Mouse (Mus musculus) layer of hippocampus, postnatal 25 days (tissue): ENCODE measurements around the gene Galntl6. TPM values are rescaled to one million over a fixed set of nuclear protein-coding genes. Genes with fewer than 3 reads are reported as not detected.

Experiments
- DNase-seq, 2 experiments: peaks; one replicate each; pipeline ENCODE4 v3.0.0; 2022; ENCODE audit warnings: mixed read lengths in 2 of 2, low spot score in 1 of 2; ENCODE audit errors: extremely low spot score in 1 of 2
- total RNA-seq, 2 experiments: library from RNA; stranded (reverse); gene quantifications; 2 replicates each; pipeline ENCODE4 v1.2.3; 2021

Gene Galntl6
- 10 to 100 TPM; 48.7 to 57.2 TPM for total RNA-seq

DNA sequence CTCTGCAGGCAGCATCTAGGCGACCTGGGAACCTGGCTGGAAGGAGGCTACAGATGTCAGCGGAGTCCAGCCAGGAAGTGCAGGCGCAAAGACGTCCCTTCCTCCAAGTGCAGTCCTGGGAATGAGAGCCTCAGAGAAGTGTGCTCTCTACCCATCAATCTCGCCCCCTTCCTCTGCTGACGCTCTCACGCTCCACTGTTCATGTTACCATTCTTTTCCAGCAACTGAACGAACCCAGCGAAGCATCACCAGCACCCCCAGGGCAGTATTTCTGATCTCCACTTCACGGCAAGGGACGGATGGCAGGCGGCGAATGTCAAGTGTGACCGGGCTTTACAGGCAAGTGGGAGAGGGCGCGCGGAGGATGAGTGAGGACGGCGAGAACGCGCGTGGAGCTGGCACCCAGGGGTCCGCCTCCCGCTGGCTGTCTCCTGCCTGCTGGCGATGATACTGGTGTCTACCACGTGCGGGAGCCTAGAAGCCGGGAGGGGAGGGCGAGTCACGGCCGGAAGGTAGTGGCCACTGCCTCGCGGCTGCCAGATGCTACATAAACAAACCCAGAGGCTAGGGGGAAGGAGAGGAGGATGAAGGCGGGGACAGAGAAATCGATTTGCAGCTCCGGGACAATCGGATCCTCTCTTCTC, at the start of gene Galntl6:
Gene Galntl6, minus strand, starts transcription at position 445 of the 644 bp plus-strand sequence.
- DNase-seq, result peak; percentile 49 to 66

DNA sequence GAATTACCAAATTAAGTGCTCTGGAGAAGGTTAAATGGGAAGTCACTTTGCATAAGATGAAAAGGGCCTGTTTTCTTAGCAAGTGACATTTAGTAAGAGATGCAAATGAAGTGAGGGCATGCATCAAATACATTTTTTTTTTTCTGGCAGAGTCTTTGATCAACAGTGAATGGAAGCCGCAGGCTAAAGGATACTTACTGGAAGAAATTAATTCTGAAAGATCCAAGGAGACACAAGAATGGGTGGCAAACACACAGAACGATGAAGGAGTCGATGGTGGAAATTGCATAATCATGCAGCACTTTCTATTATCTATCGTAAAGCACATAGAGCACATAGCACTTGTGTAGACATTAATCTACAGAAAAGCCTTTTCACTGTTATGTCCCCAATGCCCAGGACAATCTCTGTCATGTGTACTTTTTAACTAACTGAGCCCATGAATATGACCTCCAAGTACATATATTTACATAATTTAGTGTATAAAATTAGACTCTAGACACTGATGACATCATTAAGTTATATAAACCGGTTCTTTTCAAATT, 44.8 kb upstream of the Galntl6 start:
- DNase-seq, result no peak

DNA sequence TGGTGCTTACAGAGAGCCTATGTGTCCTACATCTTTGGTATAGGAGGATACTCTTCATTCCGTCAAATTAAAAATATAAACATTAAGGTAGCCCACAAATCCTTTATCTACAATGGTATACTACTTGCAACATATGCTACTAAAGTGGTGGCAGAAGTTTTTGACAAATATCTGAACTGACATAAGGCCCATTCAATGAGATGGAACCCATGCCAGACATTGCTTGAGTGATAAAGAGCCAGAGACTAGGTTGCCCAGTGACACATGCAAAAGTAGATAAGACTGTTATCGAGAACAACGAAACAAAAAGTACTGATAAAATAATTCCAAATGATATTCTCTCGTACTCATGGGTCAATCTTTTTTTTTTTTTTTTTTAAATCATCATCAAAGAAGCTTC, 31.3 kb upstream of the Galntl6 start:
- no peak for DNase-seq

DNA sequence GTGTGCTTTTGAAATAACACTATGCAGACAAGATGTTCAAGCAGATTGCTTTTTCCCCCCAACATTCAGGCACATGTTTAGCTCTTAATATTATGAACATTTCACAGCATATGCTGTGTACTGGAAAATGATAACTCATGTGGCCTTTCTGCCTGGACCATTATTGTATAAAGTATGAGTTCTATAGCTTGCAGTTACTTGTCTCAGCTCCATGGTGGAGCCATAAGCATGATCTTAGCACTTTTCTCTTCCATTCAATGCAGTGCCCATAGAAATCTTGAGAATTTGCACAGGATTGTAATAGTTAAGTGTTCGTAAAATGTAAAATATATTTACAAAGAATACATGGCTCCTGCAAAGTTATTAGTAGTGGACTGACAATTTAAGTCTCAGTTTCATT, 18.6 kb upstream of the Galntl6 start:
- no peak for DNase-seq

DNA sequence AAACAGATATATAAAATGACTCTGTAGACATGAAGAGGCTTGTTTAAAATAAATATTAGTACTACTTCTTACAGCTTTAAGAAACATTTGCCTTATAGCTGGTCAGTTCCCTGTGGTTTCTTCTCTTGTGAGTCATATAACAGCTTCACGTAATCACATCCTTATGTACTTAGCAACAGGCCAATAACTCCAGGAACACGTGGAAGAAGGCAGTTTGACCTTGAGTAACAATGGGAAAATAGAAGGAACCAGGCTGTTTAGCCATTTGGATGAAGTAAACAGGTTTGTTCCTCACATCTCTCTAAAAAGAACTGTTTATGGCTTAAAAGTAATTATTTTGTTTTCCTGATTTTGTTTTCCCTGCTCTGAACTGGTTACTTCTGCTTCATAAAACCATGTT, 2.7 kb upstream of the Galntl6 start:
- no peak for DNase-seq

DNA sequence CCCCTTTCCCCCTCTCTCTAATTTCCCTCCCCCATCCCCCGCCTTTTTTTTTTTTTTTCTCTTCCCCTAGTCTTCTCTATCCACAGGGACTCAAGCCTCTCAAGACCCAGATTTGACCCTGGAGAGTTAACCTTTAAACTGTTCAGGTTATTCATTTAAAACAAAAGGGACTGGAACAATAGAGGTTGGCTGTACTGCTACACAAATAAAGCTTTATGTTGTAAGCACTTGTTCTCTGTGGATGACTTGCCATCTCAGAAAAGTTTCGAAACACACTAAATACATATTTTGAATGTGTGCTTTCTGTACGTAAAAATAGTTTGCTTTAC, 1.2 kb upstream of the Galntl6 start:
- no peak for DNase-seq

DNA sequence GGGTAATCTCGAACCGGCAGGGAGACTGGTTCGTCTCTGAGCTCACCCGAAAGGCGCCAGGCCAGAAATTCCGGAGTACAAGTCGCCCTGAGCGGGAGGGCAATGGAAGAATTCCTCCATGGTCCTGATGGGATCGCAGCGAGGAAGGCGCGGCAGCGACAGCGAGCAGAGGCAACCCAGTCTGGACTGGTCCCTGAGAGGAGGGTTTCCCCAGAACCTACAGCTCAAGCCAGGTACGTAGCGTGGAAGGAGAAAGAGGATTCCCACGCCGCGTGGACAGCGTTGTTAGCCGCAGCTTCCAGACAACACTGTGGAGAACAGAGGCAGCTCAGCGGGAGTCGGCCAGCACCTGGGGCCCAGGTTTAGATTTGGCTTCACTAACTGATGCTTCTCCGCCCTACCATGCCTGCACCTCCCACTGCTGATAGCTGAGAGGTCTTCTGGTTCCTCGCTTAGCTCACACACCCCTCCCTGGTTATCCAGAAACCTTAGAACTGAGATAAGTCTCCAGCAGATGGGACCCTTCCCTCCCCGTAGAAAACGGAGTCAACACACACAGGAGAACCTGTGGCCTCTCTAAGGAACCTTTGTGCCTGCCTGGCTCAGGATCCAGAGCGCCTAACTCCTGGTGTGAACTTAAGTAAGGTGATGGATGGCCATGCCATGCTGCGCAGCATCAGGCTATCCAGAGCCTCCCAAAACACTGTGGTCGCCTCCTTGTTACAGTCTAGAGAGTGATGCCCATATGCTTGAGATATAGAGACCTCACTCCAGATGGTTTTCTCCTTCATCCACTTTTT, 600 bp upstream of the Galntl6 start:
- peak; percentile 34 to 57 for DNase-seq

DNA sequence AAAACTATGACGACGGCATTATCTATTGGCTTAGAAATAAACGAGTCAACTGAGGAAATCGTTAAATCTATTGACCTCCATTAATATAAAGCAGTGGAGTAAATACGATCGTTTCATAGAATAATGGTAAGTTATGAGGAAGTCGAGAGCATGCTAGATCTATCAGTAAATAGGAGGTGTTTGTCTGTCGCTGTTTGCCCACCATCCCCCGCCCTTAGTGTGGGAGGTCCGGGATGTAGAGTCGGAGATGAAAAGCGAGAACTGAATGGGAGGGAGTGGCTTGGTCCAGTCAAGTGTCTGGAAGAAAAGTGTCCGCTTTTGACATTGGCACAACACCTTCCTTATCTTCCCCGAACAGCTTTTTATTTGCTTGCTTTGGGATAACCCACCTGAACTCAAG, 763 bp downstream of the Galntl6 start, which contains the start of gene BC030500:
Gene BC030500, plus strand, starts transcription at position 79 of the 400 bp plus-strand sequence.
- no peak for DNase-seq

DNA sequence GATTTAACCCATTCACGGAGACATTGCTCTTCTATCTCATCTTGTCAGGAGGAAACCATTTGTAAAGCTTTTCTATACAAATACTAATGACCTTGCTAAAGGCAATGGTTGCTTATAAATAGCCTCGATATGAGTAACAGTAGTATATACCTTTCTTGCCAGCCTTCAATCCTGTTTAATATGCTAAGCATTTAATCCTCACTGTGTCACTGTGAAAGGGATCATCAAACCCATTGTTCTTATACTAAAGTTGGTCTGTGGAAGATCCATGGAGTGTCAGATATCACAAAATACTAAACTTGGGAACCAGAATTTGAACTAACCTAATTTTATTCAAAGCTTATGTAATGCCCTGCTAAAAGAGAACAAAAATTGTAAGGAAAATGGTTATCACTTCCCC, 8.0 kb downstream of the Galntl6 start:
- DNase-seq, result no peak

DNA sequence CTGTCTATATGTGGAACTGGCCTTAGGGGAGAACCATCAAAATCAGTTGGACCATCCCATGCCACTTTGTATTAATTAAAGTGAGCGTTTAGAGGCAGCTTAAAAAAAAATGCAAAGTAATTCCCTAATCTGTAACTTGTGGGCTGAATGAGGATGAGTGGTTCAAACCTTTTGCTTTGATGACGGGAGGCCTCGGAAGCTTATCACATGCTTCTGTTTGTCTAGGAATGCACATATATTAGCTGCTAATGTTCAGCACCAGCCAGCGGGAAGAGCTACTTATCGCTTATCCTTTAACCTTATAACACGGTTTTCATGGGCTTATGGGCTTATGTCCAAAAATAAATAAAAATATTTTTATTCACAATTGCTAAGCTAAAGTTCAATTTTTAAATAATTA, 16.5 kb downstream of the Galntl6 start:
- DNase-seq, result no peak

DNA sequence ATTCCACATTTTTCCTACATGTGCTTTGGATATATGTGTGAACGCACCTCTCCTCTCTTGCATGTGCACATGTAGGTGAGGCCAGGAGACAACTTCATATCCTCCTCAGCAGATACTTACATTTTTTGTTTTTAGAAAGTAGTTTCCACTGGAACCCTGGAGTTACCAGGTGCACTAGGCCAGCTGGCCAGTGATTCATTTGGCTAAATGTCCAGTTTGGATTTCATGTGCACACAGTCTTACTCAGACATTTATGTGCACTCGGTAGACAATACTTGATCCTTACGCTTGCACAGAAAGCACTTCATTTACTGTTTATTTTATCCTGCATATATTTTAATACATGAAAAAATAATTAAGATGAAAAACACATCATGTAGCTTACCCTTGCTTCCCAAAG, 21.8 kb downstream of the Galntl6 start:
- no peak for DNase-seq

DNA sequence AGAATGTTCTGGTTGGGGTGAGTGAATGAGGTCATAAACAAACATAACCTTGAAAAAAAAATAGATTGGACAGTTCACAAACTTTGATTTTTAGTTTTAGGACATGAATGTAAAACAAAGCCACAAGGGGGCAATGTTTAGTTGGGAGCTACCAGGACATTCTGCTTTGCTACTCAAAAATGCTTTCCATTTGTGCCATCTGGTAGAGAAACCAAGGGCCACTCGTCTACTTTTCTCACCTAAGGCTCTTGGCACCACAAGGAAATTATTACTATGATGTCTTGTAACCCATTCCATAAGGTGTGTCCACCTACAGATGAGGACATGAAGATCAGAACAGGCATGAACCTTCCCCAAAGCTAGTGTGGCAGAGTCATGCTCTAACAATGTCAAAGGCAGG, 26.0 kb downstream of the Galntl6 start:
- DNase-seq, result no peak

DNA sequence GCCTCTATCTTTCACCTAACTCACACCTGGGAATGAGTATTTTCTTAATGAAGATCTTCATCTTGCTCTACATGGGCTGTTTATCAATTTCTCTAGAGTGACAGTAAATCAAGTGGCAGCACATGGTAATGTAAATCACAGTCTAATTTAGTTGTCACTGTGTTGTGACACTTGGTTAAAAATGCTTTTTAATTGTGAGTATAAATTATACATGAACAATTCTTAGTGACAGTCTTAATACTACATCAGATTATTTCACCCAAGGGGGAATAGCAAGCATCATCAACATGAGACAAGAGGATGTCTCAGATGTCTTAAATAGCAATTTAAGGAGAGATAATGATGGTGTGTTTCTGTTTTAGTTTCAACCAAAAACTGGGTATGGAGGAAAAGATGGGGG, 88.1 kb downstream of the Galntl6 start:
- no peak for DNase-seq

DNA sequence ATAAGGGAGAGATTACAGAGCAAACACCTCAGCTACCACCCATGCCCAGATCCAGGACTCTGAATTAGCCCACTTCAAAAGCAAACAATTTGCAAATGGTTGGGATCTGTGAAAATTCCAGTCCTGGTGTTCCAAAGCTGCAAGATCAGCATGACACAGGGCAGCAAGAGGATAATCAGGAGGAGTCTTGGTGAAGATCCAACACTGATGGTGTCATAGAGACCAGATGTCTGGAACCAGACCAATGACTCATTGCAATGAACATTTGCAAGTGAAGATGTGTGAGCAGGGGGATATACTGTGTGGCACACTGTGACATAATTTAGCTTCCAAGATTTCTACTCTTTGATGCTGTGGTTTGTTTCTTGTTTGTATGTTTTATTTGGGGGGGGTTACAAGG, 107.2 kb downstream of the Galntl6 start:
- no peak for DNase-seq

DNA sequence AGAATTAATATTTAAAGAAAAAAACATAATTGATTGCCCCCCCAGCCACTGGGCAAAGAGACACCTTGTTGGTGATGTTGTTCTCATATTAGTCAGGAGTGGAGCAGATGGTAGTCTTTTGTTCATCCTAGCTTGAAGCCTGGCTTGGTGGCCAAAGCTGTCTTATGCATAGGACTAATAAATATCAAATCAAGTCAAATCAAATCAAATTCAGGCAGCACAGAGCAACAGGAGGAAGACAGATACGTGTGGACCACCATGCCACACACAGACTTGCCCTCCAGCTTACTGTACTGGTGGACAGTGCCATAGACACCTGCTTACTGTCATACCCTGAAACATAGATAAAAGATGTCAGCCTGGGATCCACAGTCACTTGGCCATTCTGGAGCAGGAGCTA, 110.6 kb downstream of the Galntl6 start:
- DNase-seq, result no peak

DNA sequence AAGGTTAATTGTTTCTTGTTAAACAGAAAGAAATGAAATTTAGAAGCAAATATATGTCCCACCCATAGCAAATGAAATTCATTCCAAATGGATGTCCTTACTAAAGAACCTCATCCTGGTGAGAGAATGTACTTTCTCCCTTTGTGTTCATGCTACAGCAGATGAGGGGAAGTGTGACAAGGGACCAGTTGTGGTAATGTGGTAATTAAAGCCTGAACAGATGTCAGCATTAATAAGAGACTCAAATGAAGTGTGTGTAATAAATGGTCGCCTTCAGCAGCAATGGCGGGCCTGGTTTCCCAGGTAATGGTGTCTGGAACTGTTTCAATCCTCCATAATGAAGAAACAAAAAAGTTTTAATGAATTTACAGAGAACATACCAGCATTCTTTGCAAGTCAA, 158.7 kb downstream of the Galntl6 start:
- DNase-seq, result no peak

DNA sequence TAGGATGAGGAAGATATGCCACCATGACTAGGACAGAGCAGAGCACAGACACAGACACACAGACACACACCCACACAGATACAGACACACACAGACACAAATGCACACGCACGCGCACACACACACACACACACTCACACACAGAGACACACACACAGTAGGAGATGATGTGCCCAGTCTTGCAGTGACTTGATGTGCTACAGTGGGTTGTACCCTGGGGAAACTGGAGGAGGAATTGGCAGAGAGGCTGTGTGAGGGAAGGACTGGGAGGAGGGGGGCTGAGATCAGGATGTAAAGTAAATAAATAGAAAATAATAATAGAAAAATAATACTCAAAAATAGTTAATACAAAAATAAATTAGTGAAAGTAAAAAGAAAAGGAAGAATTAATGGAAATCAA, 174.5 kb downstream of the Galntl6 start:
- no peak for DNase-seq

DNA sequence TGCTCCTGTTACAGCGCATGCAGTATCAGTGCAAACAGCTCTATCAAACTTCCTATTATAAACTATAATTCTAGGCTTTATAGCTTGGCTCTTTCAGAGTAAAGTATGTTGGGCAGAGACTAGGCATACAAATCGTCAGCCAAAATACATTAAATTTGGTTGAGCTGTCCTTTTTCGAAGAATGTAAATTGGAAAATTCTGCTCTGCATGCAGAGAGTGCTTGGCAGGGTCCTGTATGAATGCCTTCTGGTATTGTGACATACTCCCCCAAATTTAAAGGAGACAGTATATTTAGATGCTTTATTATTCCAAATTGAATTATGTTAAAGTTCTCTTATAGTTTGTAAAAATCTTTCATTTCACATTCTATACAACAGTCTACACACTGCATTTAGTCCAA, 220.7 kb downstream of the Galntl6 start:
- no peak for DNase-seq

DNA sequence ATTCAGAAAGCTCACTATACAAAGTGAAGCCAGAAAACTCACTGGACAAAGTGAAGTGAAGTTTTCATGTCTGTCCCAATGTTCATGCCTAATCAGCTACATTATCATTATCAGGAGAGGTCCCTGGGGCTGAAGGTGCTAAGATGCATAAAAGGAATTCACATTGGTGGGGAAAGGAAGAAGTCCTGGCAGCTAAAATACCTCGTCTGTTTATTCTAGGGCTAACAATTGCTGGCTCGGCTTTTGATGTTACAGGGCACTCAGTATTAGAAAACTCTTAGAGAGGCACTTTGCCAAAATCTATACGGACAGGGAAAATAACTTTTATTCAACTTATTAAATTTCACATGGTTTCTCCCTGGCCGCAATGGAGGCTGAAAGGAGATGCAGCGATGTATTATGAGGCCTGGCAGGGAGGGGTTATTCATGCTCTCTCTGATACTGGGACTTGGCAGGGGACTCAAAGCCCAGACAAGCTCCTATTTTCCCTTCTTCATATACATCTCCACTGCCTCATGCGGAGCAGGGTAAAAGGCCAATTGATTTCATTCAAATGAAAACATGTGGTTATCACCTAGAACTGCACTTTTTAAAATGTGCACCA, 234.5 kb downstream of the Galntl6 start:
- no peak for DNase-seq

DNA sequence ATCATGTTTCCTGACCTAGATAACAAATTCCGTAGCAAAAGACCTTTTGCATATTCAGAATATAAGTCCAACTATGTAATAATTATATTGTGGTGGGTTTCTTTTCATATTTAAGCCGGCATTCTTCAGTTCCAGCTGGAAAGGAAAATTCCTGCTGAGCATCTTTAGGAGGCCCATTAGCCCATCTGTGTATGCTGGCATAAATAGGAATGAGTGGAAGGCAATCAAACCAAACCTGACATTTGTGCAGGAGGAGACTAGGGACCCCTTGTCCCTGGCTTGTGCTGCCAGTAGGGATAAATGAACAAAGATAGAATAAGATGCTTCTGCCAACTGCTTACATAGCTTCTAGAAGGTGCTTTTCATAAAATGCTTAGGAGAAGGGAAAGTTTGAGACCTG, 243.4 kb downstream of the Galntl6 start:
- DNase-seq, result no peak

DNA sequence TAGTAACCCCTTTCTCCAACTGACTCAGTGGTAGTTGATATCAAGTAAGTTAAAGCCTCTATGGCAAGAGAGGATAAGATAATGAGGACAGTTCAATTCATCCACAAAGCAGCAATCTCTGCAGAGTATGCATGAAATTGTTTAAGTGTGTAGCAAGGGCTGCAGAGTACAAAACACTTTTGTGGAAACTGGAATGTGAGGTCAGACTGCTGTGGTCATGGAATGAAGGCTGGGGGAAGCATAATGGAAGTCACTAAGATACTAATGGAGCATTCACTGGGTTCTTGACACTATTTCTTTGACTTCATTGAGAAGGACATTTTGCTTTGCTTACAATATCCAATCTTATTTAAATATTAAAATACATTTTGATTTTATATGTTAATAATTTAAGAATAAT, 252.4 kb downstream of the Galntl6 start:
- DNase-seq, result no peak

DNA sequence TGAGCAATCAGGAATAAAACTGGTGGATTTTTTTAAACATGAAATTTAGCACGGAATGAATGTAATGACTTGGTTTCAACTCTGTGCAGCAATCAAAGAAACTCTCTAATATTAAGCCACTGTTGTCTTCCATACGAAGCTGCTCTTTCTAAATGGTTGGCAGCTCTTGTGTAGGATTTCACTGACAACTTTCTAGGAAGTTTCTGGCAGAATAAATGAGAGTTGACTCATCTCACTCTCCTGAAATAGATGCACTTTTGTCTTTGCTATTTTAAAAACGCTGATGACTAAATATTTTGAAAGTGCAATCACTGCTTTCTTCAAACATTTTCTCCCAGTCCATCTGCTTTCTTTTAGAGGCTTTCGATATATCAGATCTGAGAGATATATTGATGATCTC, 256.8 kb downstream of the Galntl6 start:
- no peak for DNase-seq
